Mouse (Mus musculus) forebrain, embryonic 10.5 days (tissue): ENCODE results near the gene Lman2. TPM values are rescaled to one million over a fixed set of nuclear protein-coding genes. Genes with fewer than 3 reads are reported as not detected.

Experiments used
- DNase-seq: peaks from one replicate; pipeline ENCODE4 v3.0.0-alpha.2; 2017; ENCODE audit warnings: low spot score; ENCODE audit errors: extremely low spot score
- H3K27ac ChIP-seq: fragments of 300-500 bp; sonication (generic); 2 replicates; pipeline ENCODE4 v1.5.1; 2016; ENCODE audit warnings: mild to moderate bottlenecking
- H3K27me3 ChIP-seq: fragments of 300-500 bp; sonication (generic); 2 replicates; pipeline ENCODE4 v1.6.1; 2016; ENCODE audit warnings: mild to moderate bottlenecking; ENCODE audit not compliant: poor library complexity, severe bottlenecking
- H3K36me3 ChIP-seq: fragments of 300-500 bp; sonication (generic); replicated peaks from 2 replicates; pipeline ENCODE4 v1.6.1; 2016; ENCODE audit warnings: mild to moderate bottlenecking, moderate library complexity
- H3K4me1 ChIP-seq: fragments of 300-500 bp; sonication (generic); 2 replicates; pipeline ENCODE4 v1.6.1; 2016
- H3K4me3 ChIP-seq: fragments of 300-500 bp; sonication (generic); 2 replicates; pipeline ENCODE4 v1.5.1; 2016; ENCODE audit warnings: mild to moderate bottlenecking, moderate library complexity
- H3K9me3 ChIP-seq: fragments of 300-500 bp; sonication (generic); 2 replicates; pipeline ENCODE4 v1.6.1; 2016; ENCODE audit warnings: mild to moderate bottlenecking, moderate library complexity
- WGBS: fragments of 180-500 bp; shearing (Covaris S2); methylation state at CpG from one replicate; pipeline ENCODE4 v1.1.7; 2016; 5-methylcytosine and 5-hydroxymethylcytosine counted together
- polyA plus RNA-seq: library from polyadenylated mRNA; unstranded; fragments of >200 nt; fragmentation: Nextera tagmentation; extraction: Ambion mirVana; gene quantifications from 2 replicates; pipeline ENCODE4 v1.2.1, GENCODE M21; 2016

The Lman2 gene
- polyA plus RNA-seq, 1 experiment from 2014 or later = 97.8 TPM

DNA sequence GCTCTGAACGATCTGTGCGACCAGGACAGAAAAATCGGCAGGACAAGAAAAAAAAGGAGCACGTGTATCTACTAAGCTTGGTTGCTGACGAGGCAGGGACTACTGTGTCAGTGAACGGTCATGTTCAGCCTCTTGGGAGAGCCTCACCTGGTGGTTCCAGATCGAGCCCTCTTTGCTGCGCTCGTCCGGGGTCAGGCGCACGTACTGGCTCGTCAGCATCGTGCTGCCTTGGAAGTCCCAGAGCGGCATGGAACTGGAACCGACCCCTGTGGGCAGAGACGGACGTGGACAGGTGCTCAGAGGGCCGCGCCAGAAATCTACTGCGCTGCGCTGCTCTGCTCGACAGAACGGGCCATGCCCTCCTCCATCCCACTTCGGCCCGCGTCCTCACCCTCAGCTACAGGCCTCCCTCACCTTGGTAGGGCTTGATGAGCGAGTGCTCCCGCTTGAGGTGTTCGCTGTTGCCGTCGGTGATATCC is 570 bp downstream of the Lman2 start:
- Histone ChIP-seq H3K36me3 (peaks cover 42% of the 10 kb centered on the region), H3K4me1 (peaks cover 19% of the 10 kb centered on the region), H3K27me3 (no peaks in the 10 kb centered on the region), H3K9me3 (no peaks in the 10 kb centered on the region), H3K27ac (peak overlapping the region; percentile 95), H3K4me3 (peak overlapping the region; percentile 97)
- WGBS = under 1% methylated on average over 32 of the region's 32 CpGs
- DNase-seq = no peak

DNA sequence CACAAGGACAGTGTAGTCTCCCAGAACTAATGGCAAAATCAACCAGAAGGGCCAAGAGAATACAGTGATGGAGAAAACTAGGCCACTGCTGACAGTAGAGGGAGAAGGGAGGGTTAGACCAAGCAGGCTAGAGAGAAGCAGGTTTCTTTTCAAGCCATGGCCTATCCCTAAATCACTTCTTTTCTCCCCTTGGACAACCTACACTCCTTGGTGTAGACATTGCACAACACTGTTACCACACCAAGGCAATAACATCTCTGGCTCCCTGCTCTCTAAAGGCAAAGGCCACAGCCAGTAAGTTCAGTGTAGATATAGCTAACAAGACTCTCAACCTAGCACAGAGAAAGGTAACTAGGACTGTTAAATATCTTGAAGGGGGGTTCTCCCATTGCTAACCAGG is 1.4 kb downstream of the Lman2 start:
- peaks cover 51% of the 10 kb centered on the region for H3K36me3 ChIP-seq
- no peaks in the 10 kb centered on the region for H3K9me3 ChIP-seq
- H3K27me3 ChIP-seq = no peaks in the 10 kb centered on the region
- H3K4me1 ChIP-seq = peaks cover 19% of the 10 kb centered on the region
- DNase-seq = no peak
- no peak overlapping the region for H3K27ac ChIP-seq
- H3K4me3 ChIP-seq = peak overlapping the region; percentile 97

GRCm38 (mm10) chr13:55346745-55347144 is 15.8 kb downstream of the Lman2 start:
- Histone ChIP-seq H3K9me3 (no peaks in the 10 kb centered on the region), H3K27ac (no peak overlapping the region), H3K4me1 (no peaks in the 10 kb centered on the region), H3K4me3 (no peak overlapping the region), H3K27me3 (no peaks in the 10 kb centered on the region), H3K36me3 (peaks cover 78% of the 10 kb centered on the region)
- DNase-seq = no peak
- WGBS = 89% methylated on average over 11 of the region's 11 CpGs

DNA sequence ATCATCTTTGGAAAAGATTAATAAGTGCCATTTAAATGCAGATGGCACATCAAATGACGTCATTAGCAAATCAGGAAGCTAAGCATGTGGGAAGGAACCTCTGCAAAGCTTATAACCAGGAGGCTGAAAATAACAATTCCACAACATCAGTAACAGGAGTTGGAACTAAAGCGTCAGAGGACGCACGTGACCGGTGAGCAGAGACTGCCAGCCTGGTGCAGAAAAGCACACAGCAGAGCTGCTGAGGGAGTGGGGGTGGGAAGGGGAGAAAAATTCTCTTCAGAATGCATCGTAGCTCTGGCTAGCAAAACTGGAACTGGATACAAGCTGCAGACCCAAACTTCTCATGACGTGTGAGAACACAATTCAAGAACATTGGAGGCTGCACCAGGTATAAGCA is 18.3 kb downstream of the Lman2 start:
- no peak overlapping the region for H3K4me3 ChIP-seq
- H3K27ac ChIP-seq = no peak overlapping the region
- H3K36me3 ChIP-seq = peaks cover 55% of the 10 kb centered on the region
- H3K9me3 ChIP-seq = no peaks in the 10 kb centered on the region
- 89% methylated on average over 7 of the region's 7 CpGs for WGBS
- DNase-seq = no peak
- H3K4me1 ChIP-seq = no peaks in the 10 kb centered on the region
- no peaks in the 10 kb centered on the region for H3K27me3 ChIP-seq

DNA sequence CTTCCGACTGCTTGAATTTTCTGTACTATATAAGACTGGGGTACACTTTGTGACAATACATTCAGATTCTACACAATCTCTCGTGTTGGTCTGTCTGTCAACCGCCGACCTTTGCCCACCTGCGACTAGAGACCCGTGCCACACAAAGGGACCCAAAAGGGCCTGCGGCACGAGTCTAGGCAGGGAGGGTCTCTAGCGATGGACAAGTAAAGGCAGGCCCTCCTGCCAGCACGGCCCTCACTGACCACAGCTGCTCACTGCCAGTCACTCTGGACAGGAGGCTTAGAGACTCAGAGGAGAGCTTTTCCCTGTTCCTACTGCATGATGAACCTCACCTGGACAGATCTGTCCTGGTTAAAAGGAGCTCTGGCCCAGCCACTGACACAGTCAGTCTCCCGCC is 20.1 kb downstream of the Lman2 start:
- H3K27ac ChIP-seq = no peak overlapping the region

DNA sequence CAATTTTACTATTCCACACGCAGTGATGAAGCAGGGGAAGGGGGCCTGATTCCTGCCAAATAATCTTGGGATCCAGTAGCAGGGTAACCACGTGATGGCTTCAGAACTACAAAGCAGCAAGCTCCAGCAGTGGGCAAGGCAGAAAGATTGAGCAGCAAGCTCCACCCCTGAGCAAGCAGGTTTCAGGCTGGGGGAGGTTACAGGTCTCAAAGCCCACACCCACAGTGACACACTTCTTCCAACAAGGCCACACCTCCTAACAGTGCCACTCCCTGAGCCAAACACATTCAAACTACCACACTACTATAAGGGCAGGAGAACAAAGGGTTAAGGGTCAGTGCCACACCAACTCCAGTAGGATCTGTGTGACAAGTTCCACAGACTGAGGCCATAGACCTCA is 23.3 kb downstream of the Lman2 start:
- no peak overlapping the region for H3K27ac ChIP-seq
- H3K27me3 ChIP-seq = no peaks in the 10 kb centered on the region
- peaks cover 6% of the 10 kb centered on the region for H3K4me1 ChIP-seq
- no peaks in the 10 kb centered on the region for H3K9me3 ChIP-seq
- no peak overlapping the region for H3K4me3 ChIP-seq
- no peak for DNase-seq
- WGBS = 43% methylated on average over 2 of the region's 2 CpGs
- H3K36me3 ChIP-seq = peaks cover 6% of the 10 kb centered on the region

More for the DNA sequence above, 20.1 kb downstream of the Lman2 start:
- WGBS = 52% methylated on average over 11 of the region's 11 CpGs
- Histone ChIP-seq H3K4me3 (no peak overlapping the region), H3K9me3 (no peaks in the 10 kb centered on the region), H3K4me1 (peaks cover 1% of the 10 kb centered on the region), H3K27me3 (no peaks in the 10 kb centered on the region), H3K36me3 (peaks cover 38% of the 10 kb centered on the region)
- no peak for DNase-seq

DNA sequence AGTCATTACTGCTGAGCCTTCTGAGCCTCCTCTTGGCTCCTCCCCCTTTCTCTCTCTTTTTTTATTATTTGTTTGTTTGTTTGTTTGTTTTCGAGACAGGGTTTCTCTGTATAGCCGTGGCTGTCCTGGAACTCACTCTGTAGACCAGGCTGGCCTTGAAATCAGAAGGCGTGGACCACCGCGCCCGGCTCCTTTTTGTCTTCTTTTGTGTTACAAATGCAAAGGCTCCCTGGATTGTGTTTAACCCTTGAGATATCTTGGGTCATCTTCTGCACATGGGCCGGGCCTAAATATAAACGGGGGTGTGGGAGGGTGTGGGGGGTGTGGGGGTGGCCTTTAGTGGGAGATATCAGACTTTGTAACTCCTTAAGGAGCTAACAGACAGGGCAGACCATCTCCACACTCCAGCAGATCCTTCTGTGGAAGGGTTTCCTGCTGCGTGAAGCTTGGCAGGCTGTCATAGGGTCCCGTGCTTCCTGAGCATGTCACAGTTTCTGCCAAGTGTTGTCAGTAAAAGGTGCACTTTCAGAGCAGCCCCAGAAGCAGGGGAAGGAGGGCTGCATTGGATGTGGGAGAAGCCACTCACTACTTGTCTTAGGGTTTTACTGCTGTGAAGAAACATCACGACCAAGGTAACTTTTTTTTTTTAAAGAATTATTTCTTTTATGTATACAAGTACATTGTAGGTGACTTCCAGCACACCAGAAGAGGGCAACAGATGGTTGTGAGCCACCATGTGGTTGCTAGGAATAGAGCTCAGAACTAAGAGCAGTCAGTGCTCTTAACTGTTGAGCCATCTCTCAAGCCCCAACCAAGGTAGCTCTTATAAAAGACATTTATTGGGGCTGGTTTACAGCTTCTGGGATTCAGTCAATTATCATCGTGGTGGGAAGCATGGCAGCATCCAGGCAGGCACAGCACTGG is 24.2 kb downstream of the Lman2 start:
- no peak for DNase-seq
- H3K9me3 ChIP-seq = no peaks in the 10 kb centered on the region
- 77% methylated on average over 12 of the region's 12 CpGs for WGBS
- no peaks in the 10 kb centered on the region for H3K36me3 ChIP-seq
- H3K4me3 ChIP-seq = no peak overlapping the region
- no peak overlapping the region for H3K27ac ChIP-seq
- peaks cover 6% of the 10 kb centered on the region for H3K4me1 ChIP-seq
- no peaks in the 10 kb centered on the region for H3K27me3 ChIP-seq

DNA sequence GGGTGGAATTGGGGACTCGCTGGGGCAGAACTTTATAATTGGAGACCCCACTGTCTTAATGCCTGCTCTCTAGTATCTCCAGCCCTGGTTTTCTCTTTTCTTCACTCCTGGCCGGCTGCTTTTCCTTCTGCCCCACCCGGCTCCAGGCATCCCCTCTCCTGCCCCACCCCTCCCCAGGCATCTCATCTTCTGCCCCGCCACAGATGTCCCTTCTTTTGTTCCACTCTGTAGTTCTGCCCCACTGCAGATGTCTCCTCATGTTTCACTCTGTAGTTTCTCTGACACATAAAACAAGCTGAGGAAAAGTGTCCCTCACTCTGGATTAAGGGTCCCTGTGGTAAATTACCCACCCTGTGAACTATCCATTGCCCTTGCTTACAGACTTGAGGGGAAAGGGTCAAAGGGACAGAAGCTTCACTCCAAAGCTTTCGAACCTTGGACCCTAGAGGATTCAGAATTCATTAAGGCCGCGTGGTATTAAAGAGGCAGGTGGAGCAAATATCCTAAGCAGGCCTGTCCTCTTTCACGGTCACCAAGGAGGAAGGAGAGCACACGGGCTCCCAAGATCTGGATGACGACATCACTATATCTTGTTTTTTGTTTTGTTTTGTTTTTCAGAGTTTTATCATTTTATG is 25.1 kb downstream of the Lman2 start:
- Histone ChIP-seq H3K36me3 (no peaks in the 10 kb centered on the region), H3K4me3 (no peak overlapping the region), H3K4me1 (peaks cover 6% of the 10 kb centered on the region), H3K9me3 (no peaks in the 10 kb centered on the region), H3K27me3 (no peaks in the 10 kb centered on the region), H3K27ac (no peak overlapping the region)
- 67% methylated on average over 10 of the region's 10 CpGs for WGBS
- DNase-seq = no peak

DNA sequence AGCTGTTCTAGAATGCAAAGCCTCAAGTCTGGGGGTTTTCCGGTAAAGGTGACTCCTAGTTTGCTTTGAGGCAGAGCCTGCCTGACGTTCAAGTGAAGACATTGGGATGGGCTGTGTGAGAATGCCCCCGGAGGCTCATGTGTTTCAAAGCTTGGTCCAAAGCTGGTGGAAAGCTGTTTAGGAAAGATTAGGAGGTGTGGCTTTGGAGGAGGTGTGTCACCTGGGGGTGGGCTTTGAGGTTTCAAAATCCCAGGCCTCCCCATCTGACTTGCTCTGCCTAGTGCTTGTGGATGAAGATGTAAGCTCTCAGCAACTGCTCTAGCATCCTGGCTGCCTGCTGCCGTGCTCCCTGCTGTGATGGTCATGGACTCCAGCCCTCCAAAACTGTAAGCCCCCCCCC is 26.9 kb downstream of the Lman2 start:
- WGBS = 91% methylated on average over 4 of the region's 4 CpGs
- no peak overlapping the region for H3K4me3 ChIP-seq
- DNase-seq = no peak

GRCm38 (mm10) chr13:55332331-55332730 is 30.3 kb downstream of the Lman2 start:
- Histone ChIP-seq H3K9me3 (no peaks in the 10 kb centered on the region), H3K4me1 (peaks cover 44% of the 10 kb centered on the region), H3K27ac (no peak overlapping the region), H3K27me3 (peaks cover 17% of the 10 kb centered on the region), H3K36me3 (no peaks in the 10 kb centered on the region), H3K4me3 (no peak overlapping the region)
- DNase-seq = no peak
- WGBS = 89% methylated on average over 3 of the region's 3 CpGs

More for the DNA sequence above, 26.9 kb downstream of the Lman2 start:
- Histone ChIP-seq H3K9me3 (no peaks in the 10 kb centered on the region), H3K27ac (no peak overlapping the region), H3K4me1 (peaks cover 14% of the 10 kb centered on the region), H3K27me3 (peaks cover 8% of the 10 kb centered on the region; the same call in 1 of the 2 replicates), H3K36me3 (no peaks in the 10 kb centered on the region)

DNA sequence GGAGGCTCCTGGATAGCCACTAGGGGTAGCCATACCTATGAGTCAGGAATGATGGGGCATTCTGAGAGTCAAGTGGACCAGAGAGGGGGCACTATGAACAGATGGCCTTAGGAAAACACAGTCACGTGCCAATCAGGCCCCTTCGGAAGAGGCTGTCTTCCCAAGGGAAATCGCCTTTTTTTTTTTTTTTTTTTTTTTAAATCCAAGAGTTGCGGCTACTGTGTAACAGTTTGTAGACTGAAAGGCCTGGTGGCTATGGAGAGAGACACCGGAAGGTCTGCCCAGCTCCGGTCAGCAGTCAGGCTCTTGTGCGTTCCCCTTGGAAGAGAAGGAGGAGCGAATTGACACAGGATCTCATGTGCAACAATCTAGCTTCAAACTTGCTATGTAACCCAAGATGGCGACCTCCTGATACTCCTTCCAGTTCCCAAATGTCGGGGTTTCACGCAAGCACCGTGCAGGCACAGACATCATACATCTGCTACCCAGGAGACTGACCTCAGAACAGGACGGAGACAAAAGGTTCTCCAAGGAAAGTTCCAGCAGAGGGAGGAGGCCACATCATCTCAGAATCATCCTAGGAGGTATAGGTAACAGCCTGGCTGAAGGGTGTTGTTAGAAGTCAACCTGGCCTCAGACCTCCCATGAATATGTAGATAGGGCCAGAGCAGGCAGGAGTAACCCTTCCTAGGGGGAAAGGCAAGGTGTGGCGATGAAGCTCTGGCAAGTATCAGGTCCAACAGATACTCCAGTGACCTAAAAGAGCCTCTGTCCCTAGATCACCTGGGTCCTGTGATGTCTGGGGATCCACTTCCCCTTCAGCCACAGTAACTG is 31.8 kb downstream of the Lman2 start:
- DNase-seq = no peak
- peaks cover 15% of the 10 kb centered on the region for H3K36me3 ChIP-seq
- H3K4me3 ChIP-seq = peak overlapping the region; percentile 78
- peaks cover 44% of the 10 kb centered on the region for H3K4me1 ChIP-seq
- no peaks in the 10 kb centered on the region for H3K9me3 ChIP-seq
- WGBS = 48% methylated on average over 14 of the region's 14 CpGs
- H3K27me3 ChIP-seq = peaks cover 17% of the 10 kb centered on the region
- peak overlapping the region; percentile 97 for H3K27ac ChIP-seq

DNA sequence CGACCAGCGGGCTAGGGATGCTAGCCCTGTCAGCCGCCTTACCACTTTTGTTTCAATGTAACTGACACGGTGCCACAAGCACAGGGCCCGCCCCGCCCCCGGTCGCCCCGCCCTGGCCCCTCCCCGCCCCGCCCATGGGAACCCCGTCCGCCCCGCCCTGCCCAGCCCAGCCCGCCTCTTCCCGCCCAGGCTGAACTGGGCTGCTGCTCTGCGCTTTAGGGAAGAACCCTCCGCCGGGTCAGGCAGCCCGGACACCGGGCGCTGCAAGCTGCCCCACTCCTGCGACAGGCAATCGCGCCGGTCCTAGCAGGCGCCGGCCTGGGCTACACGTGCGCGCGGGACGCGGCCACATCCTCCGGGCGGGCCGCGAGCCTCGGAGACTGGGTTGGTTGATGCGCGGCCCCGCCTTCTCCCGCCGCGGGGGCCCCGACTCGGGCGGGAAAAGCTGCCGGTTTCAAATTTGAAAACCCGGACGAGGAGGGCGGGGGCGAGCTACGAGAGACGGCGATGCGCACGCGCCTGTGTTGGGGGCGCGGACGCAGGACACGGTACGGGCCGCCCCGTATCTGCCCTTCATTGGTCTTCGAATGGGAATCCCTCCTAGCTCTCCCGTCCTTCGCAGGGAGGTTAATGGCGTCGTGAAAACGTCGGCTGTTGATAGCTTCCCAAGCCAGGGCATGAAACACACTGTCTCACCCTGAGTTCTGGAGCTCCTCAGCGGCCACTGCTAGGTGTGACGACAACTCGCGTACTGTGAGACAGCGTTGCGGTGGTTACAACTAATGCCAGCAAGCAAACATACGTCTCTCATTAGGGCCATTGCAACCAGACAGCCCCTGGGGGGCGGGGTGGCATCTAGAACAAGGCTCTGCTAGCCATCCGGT is 32.7 kb downstream of the Lman2 start, which contains the start of gene Mxd3:
TSS of gene Mxd3 (minus strand) at position 141 of the 884 bp plus-strand sequence.
- under 1% methylated on average over 82 of the region's 82 CpGs for WGBS
- DNase-seq = peak; percentile 92
- peak within 1 kb of the TSS; percentile 78 for H3K4me3 ChIP-seq
- H3K27ac ChIP-seq = peak within 1 kb of the TSS; percentile 97
- H3K9me3 ChIP-seq = no peaks in the 10 kb centered on the region
- peaks cover 17% of the 10 kb centered on the region for H3K27me3 ChIP-seq
- H3K4me1 ChIP-seq = peaks cover 44% of the 10 kb centered on the region
- H3K36me3 ChIP-seq = peaks cover 23% of the 10 kb centered on the region
